Mouse (Mus musculus) common myeloid progenitor, adult 5-6 weeks (primary cell): ENCODE measurements at regions not wholly inside any gene's neighbourhood (a gene's known extent, or its start where the extent isn't known, plus 50 kb on each side); places are given as distances from the start of the nearest gene placed in this dataset.

Source experiments
- ATAC-seq: replicated peaks from 2 replicates; pipeline ENCODE4 v1.8.0; 2016; ENCODE audit warnings: low read depth, mild to moderate bottlenecking, moderate TSS enrichment, inconsistent platforms; ENCODE audit not compliant: poor library complexity, severe bottlenecking

GRCm38 (mm10) chr13:85035903-85036302, 153.3 kb upstream of the Ccnh start:
- no peak for ATAC-seq

- ATAC-seq: no peak
These were observed 152.4 kb upstream of the Ccnh start for GRCm38 (mm10) chr13:85036830-85037229.

- ATAC-seq: no peak
These were observed 122.3 kb upstream of the Ccnh start for GRCm38 (mm10) chr13:85066585-85067550.

GRCm38 (mm10) chr13:85067551-85068283, 121.5 kb upstream of the Ccnh start:
- ATAC-seq: no peak

GRCm38 (mm10) chr13:85068403-85068802, 120.8 kb upstream of the Ccnh start:
- no peak for ATAC-seq

GRCm38 (mm10) chr13:85083335-85083734, 105.9 kb upstream of the Ccnh start:
- no peak for ATAC-seq

GRCm38 (mm10) chr13:85083742-85084141, 105.5 kb upstream of the Ccnh start:
- ATAC-seq: no peak

- ATAC-seq: no peak
These were observed 93.0 kb upstream of the Ccnh start for GRCm38 (mm10) chr13:85096174-85096573.

GRCm38 (mm10) chr13:85123309-85123708, 65.9 kb upstream of the Ccnh start:
- no peak for ATAC-seq

GRCm38 (mm10) chr13:85126573-85127547, 62.3 kb upstream of the Ccnh start:
- peak; percentile 99 for ATAC-seq

- ATAC-seq: no peak
These were observed 61.7 kb upstream of the Ccnh start for GRCm38 (mm10) chr13:85127548-85127925.
